Mouse (Mus musculus): ENCODE results near the gene Arrdc2.
A peak's percentile ranks its signal among the peaks of the same experiment; 100 is the strongest.

DNA sequence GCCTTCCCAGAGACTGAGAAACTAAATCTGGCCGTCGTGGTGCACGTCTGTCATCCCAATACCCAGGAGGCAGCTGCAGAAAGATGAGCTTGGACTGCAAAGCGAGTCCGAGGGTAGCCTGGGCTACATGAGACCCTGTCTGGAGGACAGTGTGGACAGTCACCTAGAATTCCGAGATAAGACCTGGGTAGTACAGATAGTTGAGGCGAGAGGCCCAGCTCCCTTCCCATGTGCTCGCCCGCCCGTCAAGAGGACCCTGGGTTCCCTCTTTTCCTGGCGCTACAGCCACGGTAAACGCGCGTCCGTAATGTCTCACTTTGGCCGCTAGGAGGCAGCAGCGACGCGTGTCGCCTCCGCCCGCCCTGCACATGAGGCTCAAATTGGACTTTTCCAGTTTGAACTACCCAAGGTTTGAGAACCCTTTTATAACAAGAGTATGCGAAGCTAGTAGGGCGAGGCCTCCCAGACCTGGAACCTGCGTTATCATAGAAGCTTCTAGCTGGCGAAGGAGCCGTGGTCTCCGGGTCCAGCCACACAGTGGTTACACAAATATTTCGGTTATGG, 18.0 kb downstream of the Arrdc2 start:
- TF ChIP-seq POLR2A (IDR thresholded peaks at IDR 0.05; ENCODE audit: borderline replicate concordance, extremely low read depth, low read depth, low read length) (no peak), CTCF (IDR thresholded peaks at IDR 0.05; ENCODE audit: insufficient read depth, low read length) (peak; percentile 92)
